ENCODE assay signal across 8 mouse cellular contexts in the genomic region with DNA sequence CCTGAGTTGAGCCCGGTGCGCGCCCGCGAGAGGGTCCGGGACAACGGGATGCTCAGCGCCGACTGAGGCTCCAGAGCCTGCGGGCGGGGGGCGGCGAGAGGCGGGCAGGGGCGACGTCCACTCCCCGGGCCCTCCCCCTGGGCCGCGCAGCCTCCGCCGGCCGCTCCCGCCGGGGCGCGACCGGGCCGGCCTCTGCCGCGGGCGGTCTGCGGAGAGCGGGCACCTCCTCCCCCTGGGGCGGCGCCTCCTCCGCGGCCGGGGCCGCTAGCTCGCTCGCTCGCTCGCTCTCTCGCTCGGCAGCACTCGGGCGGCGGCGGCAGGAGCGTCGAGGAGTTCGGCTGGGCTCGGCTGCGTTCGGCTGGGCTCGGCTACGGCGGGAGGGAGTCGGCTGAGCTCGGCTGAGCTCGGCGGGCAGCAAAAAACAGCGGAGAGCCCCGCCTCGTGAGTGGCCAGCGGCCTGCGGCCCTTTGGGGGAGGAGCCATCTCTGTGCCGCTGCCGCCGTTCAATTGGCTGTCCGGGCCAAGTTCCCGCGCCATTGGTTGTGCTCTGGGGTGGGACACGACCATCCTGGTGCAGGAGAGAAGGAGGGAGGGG. TPM values are rescaled to one million over a fixed set of nuclear protein-coding genes. Genes with fewer than 3 reads are reported as not detected.
A peak's percentile ranks its signal among the peaks of the same experiment; 100 is the strongest.
DNase-seq lines count a peak whose midpoint lies in the region; ATAC-seq lines count a peak whose summit lies in the region.

Enho (minus strand) TSS at position 412 of the 595 bp plus-strand sequence.

- H3K4me3 ChIP-seq in hindbrain, embryonic 14.5 days (replicated peaks; ENCODE audit: low read length) = peak within 1 kb of the TSS; percentile 83

- H3K27me3 ChIP-seq in hindbrain, embryonic 14.5 days (ENCODE audit: control insufficient read depth, insufficient read depth, low read length) = no peaks in the 10 kb centered on the region

- H3K4me1 ChIP-seq in hindbrain, embryonic 14.5 days (replicated peaks; ENCODE audit: control insufficient read depth, insufficient read depth, low read length) = peaks cover 35% of the 10 kb centered on the region

- H3K27ac ChIP-seq in hindbrain, embryonic 14.5 days = peak within 1 kb of the TSS; percentile 93

- H3K4me2 ChIP-seq in hindbrain, embryonic 14.5 days (replicated peaks) = peak within 1 kb of the TSS; percentile 58

- peak; percentile 82 for DNase-seq in T-cell, adult 2 months (ENCODE audit: low spot score)
- peak; percentile 97 to 99 for DNase-seq in cerebellum, postnatal 36 days
- peak; percentile 93 for DNase-seq in frontal cortex, postnatal 36 days (ENCODE audit: low spot score in 2 of 2)
- DNase-seq in hindbrain, embryonic 14.5 days (ENCODE audit: low spot score) = peak; percentile 95
- DNase-seq in layer of hippocampus, postnatal 36 days = peak; percentile 93 to 94
- peak; percentile 95 for DNase-seq in lung, postnatal 25 days (ENCODE audit: low spot score)
- peak; percentile 96 for DNase-seq in retina, embryonic 14.5 days (ENCODE audit: low spot score)
- peak; percentile 86 to 89 for DNase-seq in thymus, postnatal 36 days

- peak; percentile 92 for ATAC-seq in hindbrain, embryonic 14.5 days (ENCODE audit: low FRiP score)

- peak within 1 kb of the TSS; percentile 98 for H3K9ac ChIP-seq in hindbrain, embryonic 14.5 days

- no peaks in the 10 kb centered on the region for H3K9me3 ChIP-seq in hindbrain, embryonic 14.5 days (ENCODE audit: control insufficient read depth, low read length)

- WGBS in hindbrain, embryonic 14.5 days = 2% methylated on average over 60 of the region's 74 CpGs

- H3K36me3 ChIP-seq in hindbrain, embryonic 14.5 days (replicated peaks; ENCODE audit: control insufficient read depth, insufficient read depth) = peaks cover 8% of the 10 kb centered on the region; the same call in 1 of the 2 replicates

RNA-seq across cellular contexts. Expression of gene Enho, which starts in this region (rescaled TPM):
- 127 and 130 TPM in 2 replicates for polyA plus RNA-seq in hindbrain, embryonic 14.5 days (2014; fragmentation: Nextera tagmentation; extraction: Ambion mirVana)
- 10 to 100 TPM; 60.2 to 64.3 TPM for total RNA-seq in layer of hippocampus, postnatal 36 days (2021)

Comparison
In these comparisons a context has a peak if more than half of its experiments do, and no peak if none do; other contexts are left out.
1. Peak in every context shown above with its lines: DNase-seq, ATAC-seq, H3K4me3 ChIP-seq and H3K27ac ChIP-seq.